Mouse (Mus musculus) cerebellum, adult 11-12 months (tissue): ENCODE measurements around the gene Insig1.

ENCODE experiments used
- DNase-seq: peaks from one replicate; pipeline ENCODE4 v3.0.0; 2022

Gene Insig1

DNA sequence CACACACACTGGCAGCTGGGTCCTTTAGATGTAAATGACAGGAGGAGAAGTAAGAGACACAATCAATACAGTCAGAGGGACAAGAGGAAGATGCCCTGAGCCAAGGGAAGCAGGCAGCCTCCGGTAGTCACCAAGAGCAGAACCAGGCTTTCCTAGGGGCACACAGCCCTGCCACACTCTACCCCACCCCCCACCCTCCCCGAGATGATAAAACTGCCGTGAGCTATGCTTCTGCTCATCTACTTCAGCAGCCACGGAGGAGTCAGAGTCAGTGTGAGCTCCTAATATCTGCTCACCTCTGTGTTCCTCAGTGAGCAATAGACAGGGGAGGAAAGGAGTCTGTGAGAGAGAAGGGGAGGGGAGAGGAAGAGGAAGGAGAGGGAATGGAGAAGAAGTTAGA, 5.9 kb upstream of the Insig1 start:
- no peak for DNase-seq

DNA sequence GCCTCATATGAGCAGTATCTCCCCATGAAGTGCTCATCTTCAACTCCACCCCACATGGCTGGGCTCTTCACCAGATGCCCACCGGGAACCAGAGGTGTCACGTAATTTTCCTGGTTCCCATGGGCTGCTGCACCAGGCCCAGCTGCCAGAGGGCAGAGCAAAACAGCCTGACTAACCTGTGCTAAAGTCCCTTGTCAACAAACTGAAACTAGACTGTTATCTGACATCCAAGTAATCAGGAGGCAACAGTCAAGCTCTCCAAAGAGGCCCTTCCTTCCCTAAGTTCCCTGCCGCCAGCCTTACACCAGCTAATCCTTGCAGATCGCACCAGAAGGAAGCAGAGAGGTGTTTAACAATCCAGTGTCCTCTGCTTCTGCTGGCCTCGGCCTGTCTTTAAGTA, 4.9 kb upstream of the Insig1 start:
- DNase-seq = no peak

DNA sequence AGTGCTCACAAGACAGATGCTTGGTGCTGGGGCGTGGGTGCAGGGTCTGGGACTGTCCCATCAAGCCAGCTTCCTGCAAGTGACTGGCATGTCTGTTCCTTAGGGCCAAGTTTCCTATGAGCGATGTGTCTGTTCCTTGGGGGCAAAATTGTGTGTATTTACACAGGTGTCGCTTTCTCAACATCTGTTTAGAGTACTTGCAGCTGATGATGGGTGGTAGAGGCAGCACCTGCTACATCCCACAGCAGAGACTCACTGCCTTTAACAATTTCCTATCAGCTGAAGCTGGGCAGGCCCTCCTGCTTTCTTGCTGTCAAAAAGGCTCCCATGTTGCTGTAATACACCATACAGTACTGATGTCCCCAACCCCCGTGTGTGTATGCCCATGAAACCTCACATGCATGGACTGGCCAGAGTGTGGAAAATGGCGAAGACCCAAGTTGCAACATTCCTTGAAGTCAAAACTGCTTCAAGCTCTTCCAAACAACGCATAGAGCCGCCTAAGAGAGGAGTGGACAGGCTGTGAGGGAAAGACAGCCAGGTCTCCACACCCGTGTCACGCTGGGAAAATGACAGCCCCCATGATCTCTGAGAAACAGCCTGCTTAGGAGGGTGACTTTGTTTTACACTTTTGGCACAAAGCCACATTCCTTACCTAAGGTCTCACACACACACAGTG, 875 bp upstream of the Insig1 start:
- no peak for DNase-seq

DNA sequence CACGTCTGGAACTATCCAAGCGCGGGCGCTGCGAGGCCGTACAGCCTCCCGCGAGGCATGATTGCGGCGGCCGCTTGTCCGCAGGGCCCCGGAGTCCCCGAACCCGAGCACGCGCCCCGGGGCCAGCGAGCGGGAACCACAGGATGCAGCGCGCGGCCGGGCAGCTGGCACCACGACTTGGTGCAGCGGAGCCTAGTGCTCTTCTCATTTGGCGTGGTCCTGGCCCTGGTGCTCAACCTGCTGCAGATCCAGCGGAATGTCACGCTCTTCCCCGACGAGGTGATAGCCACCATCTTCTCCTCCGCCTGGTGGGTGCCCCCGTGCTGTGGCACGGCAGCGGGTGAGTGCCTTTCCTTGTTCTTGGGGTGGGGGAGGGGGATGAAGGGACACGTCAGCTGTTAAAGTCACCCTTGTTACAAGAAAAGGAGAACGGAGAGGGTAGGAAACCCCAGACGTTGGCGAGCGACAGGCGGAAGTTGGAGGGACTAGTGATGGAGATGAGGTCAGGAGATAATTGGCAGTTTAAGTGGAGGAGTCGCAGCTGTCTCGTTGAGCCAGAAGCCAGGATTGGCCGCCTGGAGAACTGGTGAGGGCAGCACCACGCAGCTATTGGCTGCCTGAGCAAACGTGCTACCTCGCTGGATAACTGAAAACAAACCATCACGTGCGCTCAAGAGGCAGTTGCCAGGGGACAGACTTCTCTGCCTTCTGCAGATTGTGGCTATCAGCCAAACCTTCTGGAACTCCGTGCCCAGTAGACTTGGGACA, 477 bp downstream of the Insig1 start:
- DNase-seq = peak; percentile 96

DNA sequence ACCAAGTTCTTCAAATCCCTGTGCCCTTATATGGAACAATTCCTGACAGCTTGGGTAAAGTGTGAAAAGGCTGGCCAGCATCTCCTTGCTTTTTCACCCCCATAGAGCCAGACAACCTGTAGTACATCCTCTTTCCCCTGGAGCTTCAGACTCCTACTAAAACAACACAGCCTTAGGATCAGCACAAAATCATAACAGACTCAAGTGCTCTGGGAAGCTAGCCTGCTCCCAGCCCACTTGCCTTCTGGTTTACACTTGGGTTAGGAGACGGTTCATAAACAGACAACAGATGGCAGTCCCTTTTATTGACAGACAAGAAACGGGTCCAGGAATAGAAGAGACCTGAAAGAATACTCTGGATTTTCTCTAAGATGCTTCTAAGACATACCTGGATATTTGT, 8.3 kb downstream of the Insig1 start:
- DNase-seq = no peak

DNA sequence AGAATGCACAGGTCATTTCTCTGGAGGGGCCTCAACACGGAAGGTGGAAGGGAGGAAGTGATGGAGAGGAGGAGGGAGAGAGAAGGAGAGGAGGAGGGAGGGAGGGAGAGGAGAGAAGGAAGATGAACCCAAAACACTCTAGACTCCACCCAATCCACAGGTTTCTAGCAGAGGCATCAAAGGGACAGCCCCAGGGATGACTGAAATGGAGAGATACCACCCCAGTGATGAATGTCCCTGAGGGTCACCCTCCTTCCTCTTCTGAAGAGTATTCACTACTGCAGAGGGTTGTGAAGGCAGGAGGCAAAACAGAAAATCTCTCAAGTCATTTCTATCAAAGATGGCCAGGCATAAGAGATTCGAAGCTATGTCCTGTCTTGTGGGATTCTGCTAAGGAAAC, 10.0 kb downstream of the Insig1 start:
- DNase-seq = no peak

DNA sequence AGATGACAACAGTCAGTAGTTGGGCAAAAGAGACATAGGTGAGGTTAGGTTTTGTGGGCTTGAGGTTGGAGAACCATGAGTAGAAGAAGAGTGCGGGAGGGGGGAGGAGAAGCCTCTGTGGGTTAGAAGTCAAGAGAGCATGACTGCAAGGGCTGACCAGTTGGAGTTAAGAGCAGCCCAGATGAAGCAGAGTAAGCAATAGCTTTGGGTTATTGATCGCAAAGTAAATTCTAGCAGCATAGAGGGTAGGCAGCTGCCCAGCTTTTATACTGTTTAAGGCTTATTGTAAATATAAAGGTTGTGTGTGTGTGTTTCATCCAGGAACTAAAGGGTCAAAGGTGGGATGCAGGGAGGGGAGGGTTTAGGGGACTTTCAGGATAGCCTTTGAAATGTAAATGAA, 10.7 kb downstream of the Insig1 start:
- DNase-seq = no peak

DNA sequence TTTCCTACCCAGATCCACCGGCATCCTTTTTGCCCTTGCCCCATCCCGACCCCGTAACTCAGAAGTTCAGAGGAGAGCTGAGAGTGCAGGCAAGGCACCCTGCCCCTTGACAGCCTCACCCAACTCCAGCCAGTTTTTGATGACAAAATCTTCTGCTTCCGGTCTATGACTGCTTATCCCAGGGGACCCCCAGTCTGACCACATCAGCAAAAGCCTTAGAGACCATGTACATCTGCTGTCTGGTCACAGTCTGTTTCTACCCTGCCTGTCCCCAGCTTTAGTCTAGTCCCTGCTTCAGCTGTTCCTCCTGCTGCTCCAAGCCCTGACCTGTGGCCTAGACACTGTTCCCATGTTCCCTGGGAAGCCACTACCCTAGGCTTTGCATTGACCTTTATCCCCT, 11.1 kb downstream of the Insig1 start:
- no peak for DNase-seq

DNA sequence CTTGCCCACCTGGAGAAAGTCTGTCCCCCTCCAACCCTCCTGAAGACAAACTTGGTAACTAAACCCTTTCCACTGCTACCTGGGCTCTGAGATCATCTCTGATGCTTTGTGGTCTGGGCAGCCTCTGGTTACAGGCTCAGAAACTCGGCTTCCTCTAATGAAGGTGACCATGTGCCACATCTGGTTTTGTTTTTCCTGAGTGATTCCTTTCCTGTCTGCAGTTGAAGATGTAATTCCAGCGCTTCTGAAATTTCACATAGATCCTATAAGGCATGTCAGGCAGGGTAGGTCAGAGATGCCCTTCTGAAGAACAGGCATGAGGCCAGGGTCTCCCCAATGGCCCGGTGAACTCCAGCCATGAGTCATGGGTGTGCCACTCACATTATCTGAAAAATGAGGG, 11.6 kb downstream of the Insig1 start:
- no peak for DNase-seq

DNA sequence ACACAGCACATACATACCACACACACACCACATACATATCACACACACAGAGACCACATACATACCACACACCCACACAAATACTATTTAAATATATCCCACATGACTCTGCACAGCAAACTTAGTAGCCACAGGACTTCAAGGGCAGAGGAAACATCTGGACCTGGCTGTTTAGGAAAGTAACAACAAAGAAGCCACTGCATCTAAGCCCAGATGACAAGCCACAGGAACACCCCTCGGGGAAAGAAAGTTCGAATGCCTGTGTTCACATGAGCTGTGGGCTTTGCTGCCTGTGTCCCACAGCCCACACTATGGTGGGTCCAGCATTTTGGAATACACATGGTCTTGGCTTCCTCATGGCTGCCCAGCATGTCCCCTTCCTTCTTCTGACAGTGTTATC, 13.6 kb downstream of the Insig1 start:
- DNase-seq = no peak

DNA sequence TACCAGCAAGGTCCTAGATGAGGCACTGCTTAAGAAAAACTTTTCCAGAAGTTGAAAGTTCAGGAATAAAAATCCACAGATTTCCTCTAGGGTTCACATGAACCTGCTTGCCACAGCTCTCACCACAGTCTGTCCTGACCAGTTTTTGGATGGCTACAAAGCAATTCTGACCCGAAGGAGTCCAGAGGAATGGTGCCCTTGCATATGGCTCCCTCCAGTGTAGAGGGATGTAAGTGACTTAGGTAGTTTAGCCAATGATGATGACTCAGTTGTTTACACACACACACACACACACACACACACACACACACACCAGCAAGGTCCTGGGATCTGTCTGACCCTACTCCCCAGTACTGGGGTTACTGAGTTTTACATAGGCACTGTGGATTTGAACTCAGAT, 19.4 kb downstream of the Insig1 start:
- no peak for DNase-seq

DNA sequence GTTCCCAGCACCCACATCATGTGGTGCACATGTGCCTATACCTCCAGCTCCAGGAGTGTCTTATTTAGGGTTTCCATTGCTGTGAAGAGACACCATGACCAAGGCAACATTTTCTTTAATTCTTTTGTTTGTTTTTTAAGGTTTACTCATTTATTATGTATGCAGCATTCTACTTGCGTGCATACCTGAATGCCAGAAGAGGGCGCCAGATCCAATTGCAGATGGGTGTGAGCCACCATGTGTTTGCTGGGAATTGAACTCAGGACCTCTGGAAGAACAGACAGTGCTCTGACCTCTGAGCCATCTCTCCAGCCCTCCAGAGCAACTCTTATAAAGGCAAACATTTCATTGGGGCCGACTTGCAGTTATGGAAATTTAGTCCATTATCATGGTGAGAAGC, 21.2 kb downstream of the Insig1 start:
- DNase-seq = no peak

DNA sequence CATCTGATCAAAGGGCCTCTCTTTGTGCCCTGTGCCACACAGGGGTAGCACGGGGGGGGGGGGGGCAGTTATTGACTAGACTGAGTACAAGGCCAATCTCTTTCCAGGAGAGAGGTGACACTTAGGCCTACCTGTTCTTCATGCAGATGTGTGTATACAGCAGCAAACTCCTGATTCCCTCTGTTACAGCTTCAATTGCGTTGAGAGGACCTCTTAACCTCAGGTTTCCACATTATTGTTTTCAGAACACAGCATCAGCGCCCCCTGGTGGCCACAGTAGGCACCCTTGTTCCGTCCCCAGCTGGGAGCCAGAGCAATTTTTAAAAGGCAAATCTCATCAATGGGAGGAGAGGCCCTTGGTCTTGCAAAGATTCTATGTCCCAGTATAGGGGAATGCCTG, 22.7 kb downstream of the Insig1 start:
- DNase-seq = peak; percentile 58

DNA sequence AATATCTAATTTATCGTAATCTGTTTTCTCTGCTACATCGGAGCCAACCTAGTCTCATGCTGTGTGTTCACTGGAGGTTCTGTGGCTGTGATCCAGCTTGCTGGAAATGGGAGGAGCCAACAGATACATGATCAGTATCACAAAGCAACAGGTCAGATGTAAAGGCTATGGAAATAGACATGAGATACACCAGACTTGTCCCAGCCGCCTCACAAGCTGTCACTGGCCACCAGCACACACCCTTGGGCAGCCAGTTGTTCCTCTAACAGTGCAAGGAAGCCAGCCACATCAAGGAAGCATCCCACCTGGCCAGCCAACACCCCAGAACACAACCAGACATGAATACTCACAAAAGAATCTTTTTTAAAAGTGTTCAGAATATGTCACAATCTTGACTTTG, 23.2 kb downstream of the Insig1 start:
- DNase-seq = no peak

DNA sequence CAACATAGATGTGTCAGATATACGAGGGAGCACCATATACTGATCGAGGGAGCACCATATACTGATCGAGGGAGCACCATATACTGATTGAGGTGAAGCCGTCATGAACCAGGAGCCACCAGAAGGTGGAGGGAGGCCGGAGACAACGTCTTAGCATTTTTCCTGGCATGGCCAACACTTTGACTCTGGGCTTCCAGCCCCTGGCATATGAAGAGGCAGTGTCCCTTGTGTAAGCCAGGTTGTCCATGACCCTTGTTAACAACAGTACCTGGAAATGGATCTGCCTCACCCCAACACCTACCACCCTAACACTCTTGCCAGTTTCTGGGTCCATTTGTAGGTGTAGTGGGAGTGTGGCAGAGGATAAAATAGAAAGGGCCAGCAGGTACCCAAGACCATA, 23.7 kb downstream of the Insig1 start:
- DNase-seq = no peak

DNA sequence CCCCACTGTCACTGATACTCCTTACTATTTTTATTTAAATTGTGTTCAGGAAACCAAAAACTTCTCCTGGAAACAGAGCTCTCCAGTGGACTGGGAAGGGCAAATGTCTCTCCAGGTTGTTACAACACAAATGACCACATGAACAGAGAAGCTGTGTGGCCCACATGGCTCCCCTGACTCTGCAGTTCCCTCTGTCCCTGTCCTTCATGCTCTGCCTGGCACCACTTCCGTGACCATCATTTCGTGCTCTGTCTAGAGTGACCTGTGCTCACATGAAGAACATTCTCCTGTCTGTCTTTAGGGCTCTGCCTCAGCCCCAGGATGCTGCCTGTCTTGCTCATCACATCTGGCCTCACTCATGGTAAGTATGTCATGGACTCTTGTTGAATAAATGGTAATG, 24.5 kb downstream of the Insig1 start:
- no peak for DNase-seq

DNA sequence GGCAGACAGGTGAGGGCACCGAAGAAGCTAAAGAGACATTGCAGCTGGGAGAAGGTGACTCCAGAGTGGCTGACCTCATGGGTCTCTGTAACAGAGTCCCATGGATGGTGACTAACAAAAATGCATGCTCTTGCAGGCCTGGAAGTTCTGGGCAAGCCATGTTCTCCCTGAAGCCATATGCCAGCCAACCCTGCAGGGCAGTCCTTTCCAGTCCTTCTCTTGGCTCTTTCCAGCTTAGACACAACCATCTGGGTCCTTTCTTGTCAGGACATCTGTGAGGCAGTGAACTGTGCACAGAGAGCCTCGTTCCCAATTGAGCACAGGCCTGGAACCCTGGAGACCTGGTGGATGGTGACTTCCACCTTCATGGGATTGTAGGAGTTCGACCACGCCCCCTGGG, 35.8 kb downstream of the Insig1 start:
- no peak for DNase-seq

DNA sequence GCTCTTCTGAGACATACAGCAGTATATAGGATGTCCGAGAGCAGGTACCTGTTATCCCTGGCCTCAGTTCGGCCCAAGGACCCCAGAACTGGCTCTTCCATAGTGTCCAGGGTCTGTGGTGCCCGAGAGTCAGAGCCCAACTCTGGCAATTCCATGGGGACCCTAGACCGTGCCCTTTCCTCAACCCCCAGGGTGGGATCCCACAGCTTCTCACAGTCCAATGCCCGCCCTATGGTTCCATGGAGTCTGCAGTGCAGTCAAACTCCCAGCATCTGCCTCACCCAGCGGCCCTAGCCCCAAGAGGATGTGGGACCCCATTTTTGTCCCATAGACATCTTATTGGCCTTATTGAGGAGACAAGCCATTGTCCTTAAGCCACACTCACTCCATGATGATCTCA, 36.8 kb downstream of the Insig1 start:
- DNase-seq = no peak

DNA sequence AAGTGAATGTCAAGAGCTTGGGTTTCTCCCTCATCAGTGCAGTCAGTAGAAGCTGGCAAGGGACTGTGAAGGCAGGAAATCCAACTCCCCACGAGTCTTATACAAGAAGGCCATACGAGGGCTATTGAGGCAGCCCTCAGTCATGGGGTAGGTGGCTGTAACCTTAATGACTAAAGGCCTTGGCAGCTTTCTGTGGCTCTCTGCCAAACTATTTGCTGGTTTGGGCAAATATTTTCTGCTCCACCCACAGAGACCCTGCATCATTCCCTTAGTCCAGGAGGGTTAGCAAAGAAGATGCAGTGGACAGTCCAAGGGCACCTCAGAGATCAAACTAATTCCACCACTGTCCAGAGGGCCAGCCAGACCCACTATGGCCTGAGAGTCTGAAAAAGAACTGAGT, 39.7 kb downstream of the Insig1 start:
- no peak for DNase-seq

DNA sequence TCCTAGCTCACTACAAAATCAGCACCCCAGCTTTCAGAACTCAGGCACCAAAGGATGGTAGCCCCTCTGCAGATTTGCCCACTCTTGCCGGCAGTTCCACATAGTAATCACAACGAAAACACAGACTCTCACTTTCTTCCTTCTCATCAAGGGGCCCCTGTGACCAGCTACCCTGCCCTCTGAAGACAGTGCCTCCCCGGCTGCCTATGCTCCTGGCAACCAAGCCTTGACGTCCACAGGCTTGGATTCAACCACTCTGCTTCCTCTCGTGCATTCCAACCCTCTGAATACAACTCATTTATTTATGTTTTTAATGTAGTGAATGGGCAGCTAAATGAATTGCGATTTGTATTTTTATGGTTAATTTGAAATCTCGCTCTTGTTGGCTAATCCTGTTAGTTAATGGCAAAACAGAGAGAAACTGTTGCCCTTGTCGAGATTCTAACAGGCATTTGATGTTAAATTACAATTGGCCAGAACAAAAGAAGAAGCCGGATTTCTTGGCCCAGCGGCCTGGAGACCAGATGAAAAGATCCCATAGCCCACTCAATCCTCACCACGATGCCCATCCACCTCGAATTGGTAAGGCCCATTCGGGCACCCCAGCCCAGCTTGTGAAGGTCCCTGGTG, 46.2 kb downstream of the Insig1 start:
- no peak for DNase-seq

DNA sequence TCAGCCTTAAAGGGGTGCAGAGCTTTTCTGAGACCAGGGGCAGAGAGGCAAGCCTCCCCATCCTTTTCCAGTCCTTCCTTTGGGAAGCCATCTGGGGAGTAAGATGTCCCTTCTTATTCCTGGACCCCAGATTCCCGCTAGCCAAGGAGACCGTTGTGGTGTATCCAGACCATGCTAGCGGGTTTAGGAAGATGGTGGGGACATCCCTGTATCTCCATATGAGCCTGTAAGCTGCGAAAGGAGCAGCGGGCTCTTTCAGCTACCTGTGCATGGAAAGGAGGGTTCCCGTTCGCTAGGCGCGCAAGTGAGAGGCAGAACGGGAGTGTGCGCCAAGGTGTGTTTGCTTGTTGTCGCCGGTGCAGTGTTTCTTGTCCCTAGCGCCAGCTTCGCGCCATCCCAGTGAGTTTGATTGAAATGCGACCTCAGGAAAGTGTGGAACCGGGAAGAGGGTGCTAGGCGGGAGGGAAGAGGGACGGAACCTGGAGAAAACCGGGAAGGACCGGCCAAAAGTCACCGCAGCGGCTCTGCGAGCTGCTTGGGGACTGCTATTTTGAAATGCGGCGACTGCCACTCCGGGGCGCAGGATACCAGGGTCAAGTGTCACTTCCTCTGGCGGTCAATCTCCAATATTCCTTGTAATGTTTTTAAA, 46.8 kb downstream of the Insig1 start:
- peak; percentile 67 for DNase-seq

DNA sequence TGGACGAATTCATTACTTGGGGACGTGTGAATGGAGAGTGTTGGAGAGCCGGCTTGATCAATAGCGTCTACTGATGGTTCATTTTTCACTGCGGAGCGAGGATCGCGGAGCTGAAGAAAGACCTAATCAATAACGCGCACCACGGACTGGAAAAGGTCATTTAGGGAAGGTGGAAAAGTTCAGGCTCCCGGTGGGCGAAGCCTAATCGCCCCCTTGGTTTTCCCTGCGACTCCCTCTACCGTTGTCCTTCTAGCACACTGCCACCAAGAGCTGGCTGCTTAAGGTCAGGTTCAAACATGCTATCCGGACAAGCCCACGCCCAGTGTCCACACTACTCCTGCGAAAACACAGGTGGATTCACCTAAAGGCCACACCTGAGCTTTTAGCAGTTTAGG, 47.4 kb downstream of the Insig1 start:
- DNase-seq = no peak

DNA sequence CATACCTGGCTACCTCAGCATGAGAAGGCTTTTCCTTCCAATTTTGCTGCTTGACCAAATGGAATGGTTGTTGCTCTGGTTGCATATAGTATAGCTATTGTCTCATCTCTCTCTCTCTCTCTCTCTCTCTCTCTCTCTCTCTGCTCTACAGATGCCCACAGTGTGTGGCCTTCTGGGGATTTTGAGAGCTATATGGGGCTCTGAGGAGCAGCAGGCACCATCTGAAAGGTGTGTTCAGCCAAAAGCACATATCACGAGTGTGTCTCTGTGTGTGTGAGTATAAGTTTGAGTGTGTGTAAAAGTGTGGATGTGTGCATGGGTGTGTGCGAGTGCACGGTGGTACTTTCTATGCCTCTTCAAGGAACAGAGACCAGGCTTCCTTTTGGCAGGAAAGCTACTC, 48.4 kb downstream of the Insig1 start:
- no peak for DNase-seq
